Mouse (Mus musculus) embryonic fibroblast, embryonic 13.5 days (primary cell): ENCODE data around the gene Ttc9b. TPM values are rescaled to one million over a fixed set of nuclear protein-coding genes. Genes with fewer than 3 reads are reported as not detected.
A peak's percentile ranks its signal among the peaks of the same experiment; 100 is the strongest.
"Not testable (repeated sequence)": the region's sequence is repeated elsewhere in the genome, so short reads cannot be mapped to it uniquely, and the experiment has no call there.

ENCODE experiments used
- H3K27ac ChIP-seq: 2 replicates; pipeline ENCODE4 v1.5.1; 2012; ENCODE audit warnings: low read length, control low read depth, inconsistent platforms; ENCODE audit not compliant: insufficient read depth
- H3K4me1 ChIP-seq: 2 replicates; pipeline ENCODE4 v1.6.1; 2011; ENCODE audit warnings: low read length; ENCODE audit not compliant: control insufficient read depth, insufficient read depth
- H3K4me3 ChIP-seq: 2 replicates; pipeline ENCODE4 v1.5.1; 2011; ENCODE audit warnings: mild to moderate bottlenecking, control low read depth, low read length; ENCODE audit not compliant: insufficient read depth
- CTCF ChIP-seq: IDR thresholded peaks from 2 replicates; pipeline ENCODE4 v1.5.1; 2011; ENCODE audit warnings: mild to moderate bottlenecking, control low read depth, low read length, moderate library complexity, borderline replicate concordance; ENCODE audit not compliant: insufficient read depth
- POLR2A ChIP-seq: IDR thresholded peaks from 2 replicates; pipeline ENCODE4 v1.6.1; 2011; ENCODE audit warnings: low read depth, mild to moderate bottlenecking, control low read depth, low read length, moderate library complexity
- polyA plus RNA-seq: library from polyadenylated mRNA; stranded (reverse); fragments of >200 nt; gene quantifications from 2 replicates; pipeline ENCODE4 v1.2.4, GENCODE M21; 2011; ENCODE audit warnings: low read depth; ENCODE audit not compliant: missing spikeins, insufficient read length

Ttc9b gene
- polyA plus RNA-seq, 1 experiment, result not detected

GRCm38 (mm10) chr7:27633166-27633565 lies 20.5 kb upstream of the Ttc9b start:
- TF ChIP-seq CTCF (no peak), POLR2A (no peak)
- no peaks in the 10 kb centered on the region for H3K4me1 ChIP-seq

DNA sequence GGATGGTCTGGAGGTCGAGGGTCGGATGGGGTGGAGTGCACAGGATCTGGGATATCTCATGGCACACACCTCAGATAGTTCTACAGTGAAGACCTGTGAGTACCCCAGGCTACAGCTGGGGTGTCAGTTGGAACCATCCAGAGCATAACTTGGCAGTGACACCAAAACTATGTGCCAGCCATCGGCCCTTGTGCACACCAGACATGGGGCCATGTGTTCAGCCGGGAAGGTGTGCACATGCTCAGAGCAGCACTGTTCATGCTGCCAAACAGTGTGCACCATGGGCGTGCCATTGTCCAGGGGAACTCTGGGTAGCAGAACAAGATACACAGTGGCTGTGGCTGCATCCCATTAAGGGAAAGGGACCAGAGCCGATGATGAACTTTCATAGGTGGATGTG lies 19.0 kb upstream of the Ttc9b start:
- no peaks in the 10 kb centered on the region for H3K4me1 ChIP-seq
- H3K4me3 ChIP-seq, result no peak overlapping the region

More at GRCm38 (mm10) chr7:27633166-27633565, 20.5 kb upstream of the Ttc9b start:
- Histone ChIP-seq H3K4me3 (no peak overlapping the region), H3K27ac (no peak overlapping the region)

GRCm38 (mm10) chr7:27635094-27635493 lies 18.6 kb upstream of the Ttc9b start:
- H3K27ac ChIP-seq, H3K4me3 ChIP-seq, H3K4me1 ChIP-seq: not testable (repeated sequence)

More for the DNA sequence above, 19.0 kb upstream of the Ttc9b start:
- no peak for TF ChIP-seq POLR2A
- H3K27ac ChIP-seq, result no peak overlapping the region

GRCm38 (mm10) chr7:27644471-27644870 lies 9.2 kb upstream of the Ttc9b start:
- no peak overlapping the region for H3K27ac ChIP-seq
- TF ChIP-seq CTCF, result no peak
- no peak overlapping the region for H3K4me3 ChIP-seq
- H3K4me1 ChIP-seq, result no peaks in the 10 kb centered on the region

DNA sequence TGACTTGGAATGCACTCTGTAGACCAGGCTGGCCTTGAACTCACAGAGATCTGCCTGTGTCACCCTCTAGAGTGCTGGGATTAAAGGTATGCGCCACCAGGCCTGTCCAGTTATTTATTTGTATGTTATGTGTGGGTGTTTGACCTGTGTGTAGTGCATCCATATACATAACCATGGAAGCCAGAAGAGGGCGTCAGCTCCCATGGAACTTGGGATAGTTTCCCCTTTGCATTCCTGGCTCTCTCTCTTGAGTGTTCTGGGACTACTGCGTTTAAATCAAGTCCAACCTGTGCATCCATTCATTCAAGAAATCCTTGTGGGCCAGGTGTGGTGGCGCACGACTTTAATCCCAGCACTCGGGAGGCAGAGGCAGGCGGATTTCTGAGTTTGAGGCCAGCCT lies 7.2 kb upstream of the Ttc9b start:
- H3K4me3 ChIP-seq, result no peak overlapping the region
- H3K4me1 ChIP-seq, result no peaks in the 10 kb centered on the region
- TF ChIP-seq POLR2A (no peak), CTCF (no peak)
- H3K27ac ChIP-seq, result no peak overlapping the region

DNA sequence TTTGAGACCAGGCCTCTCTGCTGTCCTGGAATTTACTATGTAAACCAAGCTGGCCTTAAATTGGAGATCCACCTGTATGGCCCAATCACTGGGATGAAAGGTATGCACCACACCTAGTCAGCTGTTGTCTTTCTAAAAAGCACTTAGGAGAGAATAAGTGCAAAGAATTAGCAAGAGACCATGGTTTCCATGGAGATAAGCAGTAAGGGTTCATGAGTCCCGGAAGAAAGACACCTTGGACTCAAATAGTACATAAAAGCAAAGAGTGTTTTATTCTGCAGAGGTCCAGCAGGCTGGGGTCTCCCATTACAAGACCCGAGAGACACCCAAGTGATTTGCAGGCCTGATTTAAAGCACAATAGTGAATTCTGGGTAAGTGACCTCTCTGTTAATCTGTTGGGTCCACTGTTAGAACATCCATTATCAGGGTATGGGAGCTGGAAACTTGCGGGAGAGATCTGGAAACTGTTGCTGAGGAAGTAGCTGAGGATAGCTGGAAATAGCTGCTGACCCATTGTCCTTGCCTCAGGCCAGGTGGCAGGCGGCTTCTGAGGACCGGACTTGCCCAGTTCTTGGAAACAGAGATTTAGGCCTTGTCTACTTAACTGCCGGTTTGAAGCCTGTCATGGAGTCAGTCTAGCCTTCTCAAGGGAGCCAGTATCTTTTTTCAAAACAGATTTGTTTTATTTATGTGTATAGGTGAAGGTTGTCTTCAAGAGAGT lies 6.3 kb upstream of the Ttc9b start:
- TF ChIP-seq POLR2A, result no peak
- no peak for TF ChIP-seq CTCF
- no peak overlapping the region for H3K4me3 ChIP-seq
- no peak overlapping the region for H3K27ac ChIP-seq
- H3K4me1 ChIP-seq, result no peaks in the 10 kb centered on the region

GRCm38 (mm10) chr7:27649723-27650122 lies 4.0 kb upstream of the Ttc9b start:
- Histone ChIP-seq H3K4me1 (no peaks in the 10 kb centered on the region), H3K27ac (no peak overlapping the region), H3K4me3 (no peak overlapping the region)
- no peak for TF ChIP-seq POLR2A
- TF ChIP-seq CTCF, result no peak

DNA sequence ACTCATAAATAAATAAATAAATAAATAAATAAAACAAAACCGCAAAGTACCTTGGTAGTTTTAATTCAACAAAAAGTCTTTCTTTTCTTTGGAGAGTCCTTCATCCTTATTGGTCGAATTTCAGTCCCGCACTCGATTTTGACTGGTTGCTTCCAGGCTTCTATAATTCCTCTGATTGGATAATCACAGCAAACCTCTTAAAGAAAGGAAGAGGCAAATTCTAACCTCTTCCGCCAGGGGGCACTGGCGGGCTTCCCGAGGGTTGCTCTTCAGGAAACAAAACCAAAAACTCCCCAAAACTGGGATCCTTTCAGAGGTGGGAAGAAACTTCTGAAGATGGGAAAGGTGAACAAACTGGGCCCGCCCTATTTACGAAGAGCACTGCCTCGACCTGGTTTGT lies 2.8 kb upstream of the Ttc9b start:
- Histone ChIP-seq H3K4me3 (no peak overlapping the region; the same call in 1 of the 2 replicates), H3K27ac (no peak overlapping the region), H3K4me1 (no peaks in the 10 kb centered on the region)
- TF ChIP-seq CTCF (0 out of 2 replicates have a peak, but pooled peaks have one; percentile 18), POLR2A (no peak)

GRCm38 (mm10) chr7:27654607-27655276 lies 1.0 kb downstream of the Ttc9b start:
- no peak for TF ChIP-seq POLR2A
- no peak for TF ChIP-seq CTCF
- H3K4me3 ChIP-seq, result no peak overlapping the region
- no peak overlapping the region for H3K27ac ChIP-seq
- no peaks in the 10 kb centered on the region for H3K4me1 ChIP-seq

DNA sequence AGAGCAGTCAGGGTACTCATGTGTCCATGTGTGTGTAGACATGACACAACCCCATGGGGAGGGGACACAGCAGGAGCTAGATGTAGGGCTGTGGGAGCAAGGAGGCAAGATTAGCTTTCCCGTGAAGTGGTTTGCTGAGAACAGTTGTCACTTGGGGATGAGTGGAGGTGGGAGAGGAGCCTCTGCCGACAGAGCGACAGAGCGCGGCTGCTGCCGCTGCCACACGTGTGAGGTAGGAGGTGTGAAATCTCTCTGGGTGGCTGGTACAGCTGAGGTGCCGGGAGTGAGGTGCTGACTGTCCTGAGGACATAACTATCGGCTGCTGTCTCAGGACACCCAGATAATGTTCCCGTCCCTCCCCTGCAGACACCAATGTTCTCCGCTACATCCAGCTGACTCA lies 1.8 kb downstream of the Ttc9b start:
- H3K4me3 ChIP-seq, result no peak overlapping the region
- H3K4me1 ChIP-seq, result no peaks in the 10 kb centered on the region
- H3K27ac ChIP-seq, result no peak overlapping the region
- no peak for TF ChIP-seq CTCF
- TF ChIP-seq POLR2A, result no peak

- no peak overlapping the region for H3K4me3 ChIP-seq
- no peak overlapping the region for H3K27ac ChIP-seq
- H3K4me1 ChIP-seq, result no peaks in the 10 kb centered on the region
- TF ChIP-seq POLR2A, result no peak
- TF ChIP-seq CTCF, result no peak
These were observed 2.9 kb downstream of the Ttc9b start for GRCm38 (mm10) chr7:27656600-27656999.
